Mouse (Mus musculus): ENCODE measurements at regions not wholly inside any gene's neighbourhood (a gene's known extent, or its start where the extent isn't known, plus 50 kb on each side); places are given as distances from the start of the nearest gene placed in this dataset.
"Not testable (repeated sequence)": the region's sequence is repeated elsewhere in the genome, so short reads cannot be mapped to it uniquely, and the experiment has no call there.

GRCm38 (mm10) chr1:26459892-26460291 lies 227.4 kb downstream of the 4931408C20Rik start:
- DNase-seq (ENCODE audit: low read depth, low spot score) = peak; percentile 9

DNA sequence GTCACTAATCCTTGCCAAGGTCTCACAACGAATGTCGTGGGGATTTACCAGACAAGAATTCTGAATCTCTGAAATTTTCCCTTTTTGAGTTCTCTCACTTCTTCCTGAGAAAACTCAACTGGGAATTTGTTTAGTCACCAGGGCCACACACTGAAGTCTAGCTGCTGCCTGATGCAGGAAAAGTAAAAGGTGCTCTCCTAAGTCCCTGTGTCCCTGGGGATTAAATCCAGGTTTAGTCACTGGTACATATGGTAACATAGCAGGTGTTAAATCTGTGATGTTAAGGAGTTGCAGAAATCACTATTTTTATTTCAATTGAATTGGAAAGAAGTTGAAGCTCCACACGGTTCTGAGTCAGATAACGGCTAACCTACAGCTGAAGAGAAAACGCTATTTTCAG lies 260.9 kb downstream of the 4931408C20Rik start:
- peak; percentile 53 for DNase-seq (ENCODE audit: low read depth, low spot score)

DNA sequence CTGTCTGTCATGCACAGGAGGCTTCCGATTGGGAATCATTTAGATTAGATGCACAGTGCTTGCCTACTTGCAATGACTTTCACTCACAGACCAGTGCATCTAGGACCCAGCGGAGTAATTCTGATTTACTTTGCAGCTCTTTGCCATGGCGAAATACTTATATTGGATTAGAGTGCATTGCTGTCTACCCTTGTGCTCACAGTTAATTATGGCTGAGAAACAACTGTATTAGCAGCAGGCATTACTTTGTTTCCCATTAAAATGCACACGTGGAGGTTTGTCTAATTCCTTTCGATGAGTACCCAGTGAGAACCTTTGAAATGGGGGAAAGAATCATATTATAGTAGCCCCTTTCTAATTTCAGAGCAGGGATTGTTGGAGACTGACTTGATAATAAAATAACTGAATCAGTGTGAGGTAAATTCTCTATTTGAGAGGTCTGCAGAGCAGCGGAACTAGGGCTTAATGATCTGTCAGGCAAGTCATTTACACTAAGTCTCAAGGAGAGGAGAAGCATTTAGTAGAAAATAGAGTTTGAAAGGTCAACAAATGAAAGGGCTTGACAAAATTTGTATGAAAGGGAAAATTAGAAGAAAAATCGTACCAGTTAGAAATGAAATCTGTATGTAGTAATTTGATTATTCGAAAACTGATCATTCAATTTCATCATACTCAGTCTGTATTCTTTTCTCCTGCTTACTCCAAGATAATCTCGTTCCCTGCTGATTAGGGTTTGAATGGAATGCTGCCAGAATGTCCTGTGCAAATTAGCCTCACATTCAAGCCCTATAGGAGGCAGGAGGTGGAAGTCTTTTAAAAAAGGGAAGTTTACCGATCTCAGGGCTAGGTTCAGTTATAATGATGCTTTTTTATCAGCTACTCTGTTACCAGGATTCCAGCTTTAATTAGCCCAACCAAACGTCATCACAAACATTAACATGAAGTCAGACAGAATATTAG lies 299.0 kb downstream of the 4931408C20Rik start:
- no peak for DNase-seq (ENCODE audit: low read depth, low spot score)

GRCm38 (mm10) chr1:26340543-26340942 lies 346.7 kb downstream of the 4931408C20Rik start:
- DNase-seq (ENCODE audit: low read depth, low spot score) = no peak

DNA sequence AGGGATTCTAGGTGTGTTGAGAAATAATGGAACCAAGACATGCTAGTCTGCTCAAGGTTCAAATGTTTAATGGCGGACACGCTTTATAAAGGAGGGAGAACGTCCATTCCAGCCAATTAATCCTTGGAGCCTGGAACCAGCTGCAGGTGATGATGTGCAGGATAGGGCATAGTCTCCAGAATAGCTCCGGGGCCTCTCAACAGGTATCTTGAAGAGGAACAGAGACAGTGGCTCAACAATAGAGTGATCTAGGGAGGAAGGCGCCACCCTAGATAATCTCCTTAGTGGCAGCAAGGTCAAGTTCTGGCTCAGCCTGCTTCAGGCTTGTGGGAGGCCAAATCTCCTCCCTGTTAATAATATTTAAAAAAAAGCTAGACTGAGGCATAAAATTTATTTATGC lies 347.4 kb downstream of the 4931408C20Rik start:
- DNase-seq (ENCODE audit: low read depth, low spot score) = not testable (repeated sequence)

GRCm38 (mm10) chr1:26289582-26289981 lies 397.7 kb downstream of the 4931408C20Rik start:
- DNase-seq (ENCODE audit: low read depth, low spot score) = peak; percentile 60

- DNase-seq (ENCODE audit: low read depth, low spot score) = peak; percentile 89
Measured at GRCm38 (mm10) chr1:26282885-26283613, 404.2 kb downstream of the 4931408C20Rik start.

GRCm38 (mm10) chr1:26276606-26277005 lies 410.7 kb downstream of the 4931408C20Rik start:
- peak; percentile 73 for DNase-seq (ENCODE audit: low read depth, low spot score)

GRCm38 (mm10) chr1:26243351-26243750 lies 413.8 kb upstream of the Adgrb3 start:
- DNase-seq (ENCODE audit: low read depth, low spot score) = no peak

DNA sequence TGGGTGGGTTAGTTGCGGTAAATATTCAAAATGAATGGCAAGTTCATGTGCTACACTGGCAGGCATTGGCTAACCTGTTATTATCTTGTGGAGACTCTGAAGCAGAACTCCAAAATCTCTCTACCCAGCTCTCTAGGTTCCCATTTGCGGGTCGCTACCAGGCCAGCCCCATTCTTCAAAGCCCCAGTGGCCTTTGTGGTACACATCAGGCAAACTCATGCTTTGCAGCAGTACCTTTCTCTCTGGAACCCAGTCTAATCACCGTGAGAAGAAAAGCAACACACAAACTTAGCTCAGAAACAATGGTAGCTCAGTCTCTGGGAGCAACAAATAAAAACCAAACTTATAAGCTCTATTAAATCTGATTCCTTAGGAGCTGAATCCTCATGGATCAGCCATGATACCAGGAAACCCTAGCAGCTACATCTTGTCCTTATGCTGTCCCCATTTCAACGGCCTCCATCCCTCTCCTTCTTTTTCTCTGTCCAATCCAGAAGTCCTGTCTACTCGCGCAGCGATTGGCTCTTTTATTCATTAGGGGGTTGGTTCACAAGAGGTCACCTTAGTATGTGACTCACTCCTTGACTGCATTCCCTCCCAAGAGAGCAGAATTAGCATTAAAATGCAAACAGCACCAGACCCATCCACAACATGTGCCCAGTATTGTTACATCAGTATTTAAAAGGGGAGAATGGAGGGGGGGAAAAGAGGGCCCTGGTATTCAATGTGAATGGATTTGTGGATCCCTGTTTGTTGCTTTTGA lies 400.0 kb upstream of the Adgrb3 start:
- DNase-seq (ENCODE audit: low read depth, low spot score) = no peak

- peak; percentile 16 for DNase-seq (ENCODE audit: low read depth, low spot score)
Measured at GRCm38 (mm10) chr1:26204443-26204842, 374.9 kb upstream of the Adgrb3 start.

Measured in brain, adult 2 months (tissue).